Mouse (Mus musculus) c-Kit-positive CD71-positive TER-119-positive erythroid progenitor cells, embryonic 14.5 days (primary cell): Measurements from ENCODE around the gene Olfr1437.
"Not testable (repeated sequence)": the region's sequence is repeated elsewhere in the genome, so short reads cannot be mapped to it uniquely, and the experiment has no call there.

Experiments
- DNase-seq: peaks from one replicate; pipeline ENCODE4 v3.0.0-alpha.2; 2013; ENCODE audit warnings: low spot score

The Olfr1437 gene

DNA sequence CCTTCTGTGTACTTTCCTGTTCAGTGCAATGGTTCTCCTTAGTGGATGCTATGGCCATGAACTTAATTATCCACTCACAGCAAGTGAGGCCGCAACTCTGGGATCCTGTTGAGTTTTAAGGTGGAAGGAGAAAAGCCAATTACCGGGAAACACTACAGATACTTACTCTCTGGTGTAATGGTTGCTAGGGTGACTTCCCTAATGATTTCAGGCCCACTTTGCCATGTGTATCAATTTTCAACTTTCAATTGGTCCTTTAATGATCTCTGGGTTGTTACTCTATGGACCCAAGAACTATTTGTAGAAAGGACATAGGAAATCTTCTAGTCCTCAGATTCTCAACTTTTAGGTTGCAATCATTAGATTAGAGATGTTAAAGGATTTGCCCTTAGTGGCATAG is at the start of gene Olfr1437:
TSS of gene Olfr1437 (minus strand) at position 101 of the 400 bp plus-strand sequence.
- no peak for DNase-seq

DNA sequence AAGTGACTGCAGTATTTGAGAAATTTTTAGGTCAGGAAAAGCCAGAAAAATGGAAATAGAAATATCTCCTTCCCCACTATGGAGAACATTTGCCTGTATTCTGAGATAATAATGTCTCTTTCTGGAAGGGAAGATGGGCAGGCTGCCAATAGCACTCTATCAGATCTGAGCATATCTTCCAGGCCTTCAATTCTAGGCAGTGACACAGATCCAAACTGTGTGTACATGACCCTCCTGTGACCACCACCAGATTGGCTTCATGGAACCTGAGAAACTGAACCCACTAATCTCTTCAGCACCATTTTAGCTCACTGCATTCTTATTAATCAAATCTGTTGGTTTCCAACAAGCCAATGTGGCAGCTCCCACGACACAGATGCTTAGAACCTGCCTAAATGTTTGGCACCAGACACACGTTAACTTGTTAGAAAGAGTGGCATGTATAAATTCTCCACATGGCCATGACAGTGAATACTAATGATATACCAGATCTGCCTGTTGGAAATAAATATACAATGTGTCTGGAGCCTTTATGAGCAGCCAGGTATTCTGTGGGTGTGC is 49.6 kb upstream of the Olfr1437 start:
- no peak for DNase-seq

DNA sequence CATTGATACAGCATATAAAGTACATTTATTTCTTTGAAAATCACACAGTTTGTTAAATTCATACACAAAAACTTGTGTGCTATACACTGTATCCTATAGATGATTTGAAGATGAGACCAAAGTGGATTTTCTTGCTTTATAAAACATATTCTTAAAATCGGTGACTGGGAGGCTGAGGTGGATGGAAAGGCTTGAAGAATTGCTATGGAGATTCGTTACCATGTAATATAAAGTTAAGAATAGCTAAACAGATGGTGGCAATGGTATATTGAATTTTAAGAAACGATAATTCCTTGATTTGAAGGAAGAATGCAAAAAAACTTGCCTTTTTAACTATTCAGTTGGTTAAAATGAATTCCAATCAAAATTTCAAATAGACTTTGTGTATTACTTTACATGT is 48.1 kb upstream of the Olfr1437 start:
- DNase-seq: no peak

GRCm38 (mm10) chr19:12335810-12336209 is 10.9 kb upstream of the Olfr1437 start, which contains the start of gene Olfr1438-ps1:
TSS of gene Olfr1438-ps1 (minus strand) at chr19:12335910.
- no peak for DNase-seq

DNA sequence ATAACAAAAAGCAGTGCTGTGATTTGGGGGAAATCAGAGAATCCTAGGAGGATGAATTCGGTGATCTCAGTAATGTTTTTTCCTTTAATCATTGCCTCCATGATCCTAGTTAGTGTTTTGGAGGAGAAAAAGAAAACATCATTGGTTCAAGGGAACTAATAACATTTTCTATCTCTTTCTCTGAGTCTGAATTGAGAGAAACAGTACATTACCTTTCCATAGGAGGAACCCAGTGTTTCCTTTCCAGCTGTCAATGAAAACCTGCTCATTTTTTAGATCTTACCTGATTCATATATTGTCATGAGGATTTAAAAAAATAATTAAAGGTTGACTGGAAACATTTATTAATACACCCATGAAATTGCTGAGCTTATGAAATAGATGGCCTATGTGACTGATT is 25.9 kb downstream of the Olfr1437 start, which contains the start of gene Olfr1436:
TSS of gene Olfr1436 (minus strand) at position 101 of the 400 bp plus-strand sequence.
- not testable (repeated sequence) for DNase-seq

GRCm38 (mm10) chr19:12292979-12293378 is 31.9 kb downstream of the Olfr1437 start:
- no peak for DNase-seq

GRCm38 (mm10) chr19:12279554-12279953 is 45.3 kb downstream of the Olfr1437 start, which contains the start of gene Olfr1434:
TSS of gene Olfr1434 (plus strand) at chr19:12279854.
- DNase-seq: no peak
